Mouse (Mus musculus) hindbrain, embryonic 14.5 days (tissue): ENCODE data around the gene Col6a5. TPM values are rescaled to one million over a fixed set of nuclear protein-coding genes. Genes with fewer than 3 reads are reported as not detected.

Experiments
- ATAC-seq: fragments of 200-750 bp; cut with Nextera tagmentation; 2 replicates; pipeline ENCODE4 v1.8.0; 2017; ENCODE audit warnings: moderate number of reproducible peaks, mild to moderate bottlenecking, moderate TSS enrichment, moderate library complexity; ENCODE audit not compliant: low FRiP score
- DNase-seq: peaks from one replicate; pipeline ENCODE4 v3.0.0-alpha.2; 2015; ENCODE audit warnings: low spot score
- H3K27ac ChIP-seq: fragments of 300-500 bp; sonication (generic); 2 replicates; pipeline ENCODE4 v1.5.1; 2014; ENCODE audit warnings: mild to moderate bottlenecking, moderate library complexity
- H3K27me3 ChIP-seq: fragments of 300-500 bp; sonication (generic); 2 replicates; pipeline ENCODE4 v1.6.1; 2014; ENCODE audit warnings: mild to moderate bottlenecking, low read length, mixed read lengths; ENCODE audit not compliant: control insufficient read depth, insufficient read depth
- H3K36me3 ChIP-seq: fragments of 300-500 bp; sonication (generic); replicated peaks from 2 replicates; pipeline ENCODE4 v1.6.1; 2014; ENCODE audit not compliant: control insufficient read depth, insufficient read depth
- H3K4me1 ChIP-seq: fragments of 300-500 bp; sonication (generic); replicated peaks from 2 replicates; pipeline ENCODE4 v1.6.1; 2014; ENCODE audit warnings: antibody characterized with exemption, low read length, mixed read lengths; ENCODE audit not compliant: control insufficient read depth, insufficient read depth
- H3K4me2 ChIP-seq: fragments of 300-500 bp; sonication (generic); replicated peaks from 2 replicates; pipeline ENCODE4 v1.6.1; 2014; ENCODE audit warnings: mild to moderate bottlenecking, moderate library complexity
- H3K4me3 ChIP-seq: fragments of 300-500 bp; sonication (generic); replicated peaks from 2 replicates; pipeline ENCODE4 v1.5.1; 2014; ENCODE audit warnings: mild to moderate bottlenecking, low read length
- H3K9ac ChIP-seq: fragments of 300-500 bp; sonication (generic); 2 replicates; pipeline ENCODE4 v1.6.1; 2014
- H3K9me3 ChIP-seq: fragments of 300-500 bp; sonication (generic); 2 replicates; pipeline ENCODE4 v1.6.1; 2016; ENCODE audit warnings: low read length; ENCODE audit not compliant: control insufficient read depth
- WGBS: fragments of 180-500 bp; shearing (Covaris S2); extraction: QIAGEN DNeasy Blood & Tissue Kit; methylation state at CpG from one replicate; pipeline ENCODE4 v1.1.7; 2014; 5-methylcytosine and 5-hydroxymethylcytosine counted together
- polyA plus RNA-seq: library from polyadenylated mRNA; unstranded; fragments of >200 nt; fragmentation: Nextera tagmentation; extraction: Ambion mirVana; gene quantifications from 2 replicates; pipeline ENCODE4 v1.2.1, GENCODE M21; 2014

Gene Col6a5
- polyA plus RNA-seq, 1 experiment from 2014 or later = not detected

GRCm38 (mm10) chr9:105819155-105819709 is 141.2 kb downstream of the Col6a5 start:
- H3K4me2 ChIP-seq = no peak overlapping the region
- no peak overlapping the region for H3K27ac ChIP-seq
- H3K4me3 ChIP-seq = no peak overlapping the region
- H3K9me3 ChIP-seq = no peaks in the 10 kb centered on the region
- H3K9ac ChIP-seq = no peak overlapping the region
- no peaks in the 10 kb centered on the region for H3K36me3 ChIP-seq
- WGBS = 76% methylated on average over 29 of the region's 29 CpGs
- DNase-seq (no peak), ATAC-seq (no peak)
- no peaks in the 10 kb centered on the region for H3K27me3 ChIP-seq
- no peaks in the 10 kb centered on the region for H3K4me1 ChIP-seq

GRCm38 (mm10) chr9:105814436-105814835 is 146.0 kb downstream of the Col6a5 start:
- Histone ChIP-seq H3K27me3 (no peaks in the 10 kb centered on the region), H3K9me3 (no peaks in the 10 kb centered on the region), H3K9ac (no peak overlapping the region), H3K4me1 (no peaks in the 10 kb centered on the region), H3K36me3 (no peaks in the 10 kb centered on the region), H3K27ac (no peak overlapping the region), H3K4me2 (no peak overlapping the region), H3K4me3 (no peak overlapping the region)
- no peak for ATAC-seq
- no peak for DNase-seq
- 88% methylated on average over 5 of the region's 5 CpGs for WGBS

- H3K27ac ChIP-seq = no peak overlapping the region
- no peaks in the 10 kb centered on the region for H3K27me3 ChIP-seq
- WGBS = 57% methylated on average over 7 of the region's 7 CpGs
These were observed 149.0 kb downstream of the Col6a5 start for GRCm38 (mm10) chr9:105811458-105811857.

GRCm38 (mm10) chr9:105808920-105809505 is 151.4 kb downstream of the Col6a5 start:
- no peak overlapping the region for H3K4me3 ChIP-seq
- H3K27me3 ChIP-seq = no peaks in the 10 kb centered on the region
- ATAC-seq (no peak), DNase-seq (no peak)
- 79% methylated on average over 17 of the region's 17 CpGs for WGBS
- H3K36me3 ChIP-seq = no peaks in the 10 kb centered on the region
- H3K9ac ChIP-seq = no peak overlapping the region
- H3K27ac ChIP-seq = no peak overlapping the region
- no peak overlapping the region for H3K4me2 ChIP-seq
- H3K9me3 ChIP-seq = no peaks in the 10 kb centered on the region
- no peaks in the 10 kb centered on the region for H3K4me1 ChIP-seq

More at GRCm38 (mm10) chr9:105811458-105811857, 149.0 kb downstream of the Col6a5 start:
- no peaks in the 10 kb centered on the region for H3K36me3 ChIP-seq
- H3K9ac ChIP-seq = no peak overlapping the region
- H3K4me3 ChIP-seq = no peak overlapping the region
- ATAC-seq (no peak), DNase-seq (no peak)
- H3K9me3 ChIP-seq = no peaks in the 10 kb centered on the region
- H3K4me2 ChIP-seq = no peak overlapping the region
- no peaks in the 10 kb centered on the region for H3K4me1 ChIP-seq

Other genes starting within 250 kb of the Col6a5 start
- 0.11 and 0.17 TPM in 2 replicates for gene Col6a6, start 132.5 kb downstream of the Col6a5 start, polyA plus RNA-seq
- 0.32 and 0.87 TPM in 2 replicates for gene Col6a4, start 136.1 kb upstream of the Col6a5 start, polyA plus RNA-seq
- 2.3 and 3.0 TPM in 2 replicates for gene Glyctk, start 197.5 kb upstream of the Col6a5 start, polyA plus RNA-seq
- 40.2 and 42.3 TPM in 2 replicates for gene Wdr82, start 210.3 kb upstream of the Col6a5 start, polyA plus RNA-seq
- gene Ppm1m, start 239.1 kb upstream of the Col6a5 start, polyA plus RNA-seq = 13.0 and 13.4 TPM in 2 replicates
- gene Twf2, start 242.5 kb upstream of the Col6a5 start, polyA plus RNA-seq = 49.6 and 52.9 TPM in 2 replicates